Mouse (Mus musculus) heart, adult 18-20 months (tissue): ENCODE results near the gene 4930502E18Rik. TPM values are rescaled to one million over a fixed set of nuclear protein-coding genes. Genes with fewer than 3 reads are reported as not detected.
"Not testable (repeated sequence)": the region's sequence is repeated elsewhere in the genome, so short reads cannot be mapped to it uniquely, and the experiment has no call there.

ENCODE experiments used
- DNase-seq, 2 experiments: peaks; one replicate each; pipeline ENCODE4 v3.0.0; 2021 to 2022; ENCODE audit warnings: mixed read lengths in 1 of 2
- long read RNA-seq, 2 experiments: library from polyadenylated mRNA; stranded (forward); transcript quantifications; one replicate each; pipeline ENCODE4 v2.0.0; 2021
- total RNA-seq, 2 experiments: library from RNA; stranded (reverse); gene quantifications; 2 replicates each; pipeline ENCODE4 v1.2.3; 2021

4930502E18Rik gene
- total RNA-seq: not detected
- long read RNA-seq, experiment 1: 0 reads
- long read RNA-seq, experiment 2: 0 reads

DNA sequence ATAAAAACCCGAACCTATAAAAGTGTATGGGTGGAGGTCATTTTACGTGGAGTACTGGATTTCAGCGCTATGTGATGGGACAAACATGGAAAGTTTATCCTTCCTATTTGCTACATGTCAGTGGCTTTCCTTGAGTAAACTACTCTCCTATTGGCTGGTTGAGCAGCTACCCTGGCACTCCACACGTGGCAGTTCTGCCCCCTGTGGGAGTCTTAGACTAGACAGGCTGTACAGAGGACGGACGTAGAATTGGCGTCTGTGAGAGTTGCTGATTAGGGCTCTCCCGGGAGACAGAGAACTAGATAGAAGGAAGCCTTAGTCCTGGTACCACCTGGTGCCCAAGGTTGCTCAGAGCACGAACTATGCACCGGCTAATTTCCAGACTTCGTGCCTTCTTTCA, at the start of gene 4930502E18Rik:
4930502E18Rik (plus strand) TSS at position 231 of the 400 bp plus-strand sequence.
- no peak for DNase-seq

DNA sequence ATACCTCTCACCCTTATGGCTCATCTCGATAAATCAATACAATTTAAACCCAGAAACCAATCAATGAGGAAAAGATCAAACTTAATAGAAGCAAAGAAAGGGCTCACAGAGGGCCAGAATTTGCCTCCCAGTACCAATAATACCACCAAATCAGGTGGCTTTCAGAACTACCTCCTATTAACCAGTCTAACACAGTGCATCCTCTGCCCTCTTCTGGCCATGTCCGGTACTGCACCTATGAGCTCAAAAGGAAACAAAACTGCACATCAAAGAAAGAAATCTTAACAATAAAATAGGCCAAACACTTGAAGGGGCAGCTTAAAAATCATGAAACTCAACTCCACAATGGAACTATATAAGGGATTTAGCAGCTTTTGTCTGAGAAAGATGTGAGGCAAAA, 47.7 kb upstream of the 4930502E18Rik start:
- DNase-seq: peak; percentile 42 to 85

DNA sequence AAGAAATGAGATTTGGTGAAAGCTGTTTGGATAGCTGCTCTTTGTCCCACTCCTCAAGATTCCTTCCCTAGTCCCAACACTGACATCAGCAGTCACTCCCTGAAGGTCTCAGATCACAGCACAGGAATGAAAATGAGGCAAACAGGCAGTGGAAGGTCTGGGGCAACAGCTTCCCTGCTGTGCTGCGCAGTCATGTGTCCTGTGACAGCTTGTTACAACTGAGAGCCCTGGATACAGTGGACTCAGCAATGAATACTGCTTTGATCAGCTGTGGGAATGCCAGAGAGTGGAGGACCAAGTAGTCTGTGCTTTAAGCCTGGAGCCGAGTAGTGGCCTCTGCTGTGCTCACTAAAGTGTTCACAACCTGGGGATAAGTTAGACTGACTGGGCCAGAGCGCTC, 42.0 kb upstream of the 4930502E18Rik start:
- DNase-seq: not testable (repeated sequence)

DNA sequence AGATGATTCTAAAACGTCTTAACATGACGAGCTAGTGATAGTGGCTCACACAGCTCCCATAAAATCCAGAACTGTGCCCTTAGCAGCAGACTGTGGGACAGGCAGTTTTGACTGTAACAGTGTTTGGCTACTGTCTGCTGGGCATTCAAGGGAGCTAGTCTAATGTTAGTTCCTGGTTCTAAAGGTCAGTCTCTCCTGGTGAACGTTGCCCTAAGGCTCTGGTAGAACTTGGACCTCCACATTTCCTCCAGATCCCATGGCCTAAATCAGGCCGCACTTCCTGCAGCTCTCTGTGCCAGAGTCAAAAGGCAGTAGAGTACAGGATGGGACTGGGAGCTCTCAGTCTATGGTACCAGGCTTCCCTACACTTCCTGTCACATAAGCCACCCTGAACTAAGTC, 40.0 kb upstream of the 4930502E18Rik start:
- DNase-seq: not testable (repeated sequence)

DNA sequence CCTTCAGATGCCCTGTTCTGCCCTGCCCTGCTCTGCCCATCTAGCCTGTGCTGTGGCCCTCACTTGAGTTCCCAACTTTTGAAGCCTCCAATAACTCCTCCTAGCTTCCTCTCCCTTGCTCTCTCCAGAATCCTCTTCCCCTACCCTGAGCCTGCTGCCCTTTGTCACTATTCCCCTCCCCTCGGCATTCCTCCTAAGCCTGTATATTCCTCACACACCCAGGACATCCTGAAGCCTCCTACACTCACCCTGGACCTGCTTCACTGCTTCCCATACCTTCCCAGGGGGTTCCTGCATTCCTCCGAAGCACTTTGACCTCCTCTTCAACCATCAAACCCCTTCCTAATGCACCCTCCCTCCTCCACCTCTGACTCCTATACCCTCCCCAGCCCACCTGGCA, 32.6 kb upstream of the 4930502E18Rik start:
- no peak for DNase-seq

DNA sequence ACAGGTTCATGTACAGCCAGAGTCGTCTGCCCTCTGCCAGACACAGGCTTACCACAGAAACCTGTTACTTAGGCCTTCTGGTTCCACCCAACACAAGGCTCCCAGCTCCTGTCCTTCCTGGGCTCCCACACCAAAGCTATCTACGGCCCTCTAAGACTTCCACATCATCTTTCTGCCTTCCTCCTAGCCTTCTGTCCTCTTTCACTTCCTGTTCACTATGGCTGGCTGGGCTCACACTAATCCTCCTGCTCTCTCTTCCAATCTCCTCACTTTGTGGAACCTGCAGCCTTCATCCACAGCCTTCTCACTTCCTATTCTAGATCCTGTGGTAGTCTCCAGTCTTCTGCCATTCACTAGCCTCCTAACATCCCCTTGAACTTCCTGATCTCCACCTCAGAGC, 31.5 kb upstream of the 4930502E18Rik start:
- DNase-seq: no peak

DNA sequence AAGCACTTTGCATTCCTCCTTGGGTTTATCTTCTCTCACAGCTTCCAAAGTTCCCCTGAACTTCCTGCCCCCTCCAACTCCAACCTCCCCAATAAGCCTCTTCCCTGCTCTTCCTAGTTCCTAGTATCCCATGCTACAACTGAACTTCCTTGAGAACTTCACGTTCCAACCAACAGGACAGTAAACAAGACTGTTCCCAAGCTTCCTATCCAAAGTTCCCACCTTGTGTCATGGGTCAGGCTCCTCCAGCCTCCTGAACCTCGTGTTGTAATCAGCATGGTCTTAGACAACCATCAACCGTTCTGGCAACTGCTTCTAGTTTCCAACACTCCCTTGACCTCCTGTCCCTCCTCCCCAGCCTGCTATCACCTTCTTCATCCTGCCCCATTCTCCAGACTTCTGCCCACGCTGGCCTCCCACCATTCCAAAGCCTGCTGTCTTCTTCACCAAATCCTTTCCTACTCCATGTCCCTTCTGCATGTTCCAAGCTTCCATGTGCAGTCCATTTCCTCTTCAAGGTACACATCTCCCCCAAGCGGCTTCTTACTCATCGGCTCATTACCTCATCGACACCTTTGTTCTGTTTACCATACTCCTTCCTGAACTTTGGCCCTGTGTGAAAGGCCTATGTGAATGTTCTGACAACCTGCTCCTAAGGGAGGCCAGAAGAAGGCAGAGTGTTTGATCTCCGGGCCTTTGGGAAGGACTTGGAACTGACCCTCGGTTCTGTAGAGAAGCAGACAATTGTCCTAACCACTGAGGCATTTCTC, 30.4 kb upstream of the 4930502E18Rik start:
- no peak for DNase-seq

DNA sequence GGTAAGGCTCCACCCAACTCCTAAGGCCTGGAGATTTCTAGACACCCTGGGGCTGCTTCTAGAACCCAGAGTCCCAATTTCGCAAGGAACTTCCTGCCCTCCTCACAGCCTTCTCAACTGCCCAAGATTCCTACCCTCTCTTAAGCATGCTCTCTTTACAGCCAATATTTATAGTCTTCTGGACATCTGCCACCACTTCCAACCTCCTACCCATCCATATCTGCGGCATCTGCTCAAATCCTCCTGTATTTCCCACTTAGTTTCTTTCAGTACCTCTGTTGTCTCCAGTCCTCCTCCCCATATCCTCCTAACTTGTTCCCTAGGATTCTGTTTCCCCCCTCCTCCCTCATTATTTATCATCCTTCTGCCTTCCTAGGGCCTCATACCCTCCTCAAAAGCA, 25.4 kb upstream of the 4930502E18Rik start:
- no peak for DNase-seq

DNA sequence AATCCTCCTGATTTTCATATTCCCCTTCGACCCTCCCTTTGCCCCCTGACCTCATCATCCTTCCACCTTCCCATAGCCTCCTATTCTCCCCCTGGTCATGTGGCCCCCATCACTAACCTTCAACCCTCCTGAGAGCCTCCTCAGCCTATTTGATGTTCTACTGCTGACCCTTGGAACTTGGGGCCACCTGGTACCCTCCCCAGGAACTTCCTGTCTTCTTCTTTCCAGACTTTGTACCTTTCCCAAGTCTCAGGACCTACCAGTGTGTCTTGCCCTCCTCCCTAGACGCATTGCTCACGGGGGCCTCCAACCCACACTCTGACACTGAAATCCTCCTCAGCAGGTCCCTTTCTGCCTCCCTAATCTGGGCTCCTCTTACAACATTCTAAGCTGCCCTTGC, 22.0 kb upstream of the 4930502E18Rik start:
- DNase-seq: no peak

DNA sequence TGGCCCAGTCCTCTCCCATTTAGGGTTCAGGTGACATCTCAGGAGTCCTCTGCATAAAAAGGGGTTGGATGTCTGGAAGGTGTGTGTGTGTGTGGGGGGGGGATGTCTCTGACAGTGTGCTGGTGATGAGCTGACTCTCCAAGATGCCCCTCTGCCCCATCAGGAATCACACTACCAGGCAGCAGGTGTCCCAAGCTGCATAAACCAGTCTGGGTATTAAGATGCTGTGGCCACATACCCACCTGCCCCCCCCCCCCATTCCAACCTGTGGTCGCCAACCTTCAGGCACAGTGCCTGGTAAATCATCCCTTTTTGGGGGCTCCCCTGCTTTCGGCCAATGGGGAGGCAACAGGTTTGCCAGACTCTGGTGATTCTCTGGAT, 8.7 kb upstream of the 4930502E18Rik start:
- DNase-seq: no peak

DNA sequence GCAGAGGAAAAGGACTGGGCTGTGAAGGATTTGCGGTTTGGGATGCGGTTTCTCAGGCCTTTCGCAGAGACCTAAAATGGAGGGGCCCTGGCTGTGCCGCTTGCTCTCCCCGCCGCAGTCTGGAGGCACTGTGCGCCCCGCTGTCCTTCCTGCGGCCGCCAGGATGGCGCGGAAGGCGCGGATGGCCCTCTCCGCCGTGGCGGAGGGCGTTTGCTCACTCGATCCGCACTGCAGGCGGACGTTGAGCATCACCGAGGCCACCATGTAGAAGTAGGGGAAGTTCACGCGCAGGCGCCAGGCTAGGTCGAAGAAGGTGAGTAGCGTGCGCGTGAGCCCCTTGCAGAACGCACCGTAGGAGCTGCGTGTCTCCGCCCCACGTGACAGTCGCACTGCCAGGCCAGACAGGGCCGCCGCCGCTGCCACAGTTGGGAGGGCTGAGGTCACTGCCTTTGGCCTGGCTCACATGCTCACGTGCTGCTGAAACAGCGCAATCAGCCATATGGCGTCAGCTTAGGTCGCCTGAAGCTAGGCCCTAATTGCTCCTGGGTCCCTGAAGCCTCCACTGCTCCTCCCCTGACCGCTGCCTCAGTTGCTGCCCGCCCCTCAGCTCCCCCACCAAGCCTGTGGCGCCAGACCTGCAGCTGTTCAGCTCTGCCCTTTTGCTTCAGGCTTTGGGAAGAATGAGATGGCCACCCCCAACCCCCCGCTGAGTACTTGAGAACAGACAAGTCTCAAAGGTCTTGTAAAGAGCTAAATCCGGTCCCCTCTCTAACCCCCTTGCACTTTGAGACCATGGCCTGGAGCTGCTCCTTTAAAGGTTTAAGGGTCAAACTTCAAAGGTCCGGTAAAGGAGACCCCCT, 8.1 kb upstream of the 4930502E18Rik start:
- DNase-seq: peak; percentile 36 to 48

DNA sequence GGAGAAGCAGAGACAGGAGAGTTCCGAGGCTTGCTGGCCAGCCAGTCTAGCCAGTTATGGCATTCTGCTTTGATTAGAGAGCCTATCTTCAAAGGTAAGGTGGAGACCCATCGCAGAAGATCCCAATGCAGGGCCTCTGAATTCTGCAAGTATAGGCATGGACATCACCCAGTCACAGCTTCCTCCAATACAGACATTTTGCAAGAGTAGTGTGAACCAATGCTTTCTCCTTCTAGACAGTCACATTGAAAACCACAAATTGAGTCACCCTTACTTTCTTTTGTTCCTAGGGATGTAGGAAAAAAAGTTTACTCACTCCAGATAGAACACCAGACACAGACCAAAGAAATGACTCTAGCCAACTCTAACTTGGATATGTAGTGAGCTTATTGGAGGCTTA, 4.3 kb downstream of the 4930502E18Rik start:
- DNase-seq: no peak

DNA sequence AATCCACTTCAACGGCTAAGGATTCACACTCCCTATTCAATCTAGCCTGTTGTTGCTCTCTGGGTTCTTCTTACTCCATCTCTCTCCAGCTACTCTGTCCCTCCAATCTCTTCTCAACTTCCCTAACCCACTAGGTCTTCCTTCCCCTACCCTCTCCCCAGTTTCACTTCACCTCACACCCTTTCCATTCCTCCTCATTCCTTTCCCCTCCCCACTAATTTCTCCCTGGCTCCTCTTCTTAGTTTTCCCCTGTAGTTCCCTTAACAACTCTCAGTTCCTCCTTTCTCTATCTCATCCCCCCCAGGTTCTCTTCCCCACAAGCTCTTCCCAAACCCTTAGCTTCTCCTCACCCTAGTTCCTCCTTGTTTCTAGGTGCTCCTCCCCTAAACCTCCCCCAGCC, 28.2 kb downstream of the 4930502E18Rik start:
- DNase-seq: peak in 1 of 2 experiments; percentile 12

DNA sequence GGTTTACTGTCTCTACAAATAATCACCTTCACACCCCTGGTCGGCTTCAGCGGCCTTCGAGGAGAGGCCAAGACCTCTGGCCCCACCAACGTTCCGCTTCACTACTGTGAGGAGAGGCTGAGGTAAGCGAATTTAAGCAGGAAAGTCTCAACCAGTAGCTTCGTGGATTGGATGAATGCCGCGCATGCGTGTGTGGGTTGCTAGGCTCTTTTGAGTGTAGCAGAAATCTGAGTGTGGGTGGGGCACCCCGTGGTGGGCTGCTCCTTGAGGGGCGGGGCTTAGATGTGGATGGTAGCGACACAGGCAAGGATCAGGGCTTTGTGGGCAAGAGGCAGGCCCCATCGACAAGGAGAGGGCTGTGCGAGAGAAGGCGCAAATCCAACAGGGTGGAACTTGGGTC, 33.1 kb downstream of the 4930502E18Rik start, which contains the start of gene 1700013H16Rik:
1700013H16Rik (minus strand) TSS at position 96 of the 400 bp plus-strand sequence.
- DNase-seq: no peak

DNA sequence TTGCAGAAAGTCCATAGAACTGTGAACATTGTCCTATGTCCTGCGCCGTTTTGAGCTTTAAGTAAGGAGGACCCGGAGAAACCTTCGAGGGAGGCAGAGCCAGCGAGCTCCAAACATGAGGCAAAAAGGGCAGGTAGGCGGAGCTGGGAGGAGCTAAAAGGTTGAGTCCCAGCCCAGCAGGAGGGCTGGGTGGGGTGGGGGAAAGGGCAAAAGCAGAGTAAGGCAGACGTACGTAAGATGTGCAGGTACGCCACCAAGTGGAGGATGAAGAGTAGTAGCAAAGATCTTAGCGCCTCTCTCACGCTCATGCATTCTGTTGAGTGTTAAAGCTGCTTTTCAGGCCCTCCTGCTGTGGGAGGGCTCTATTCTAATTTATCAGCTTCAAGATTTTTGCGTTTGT, 51.6 kb downstream of the 4930502E18Rik start, which contains the start of gene Zfp36l3:
Zfp36l3 (minus strand) TSS at position 119 of the 400 bp plus-strand sequence.
- DNase-seq: no peak

Other genes with a start within 250 kb of the 4930502E18Rik start
- gene Rtl8c, start 116.8 kb upstream of the 4930502E18Rik start, total RNA-seq: 10 to 100 TPM; 19.4 to 22.9 TPM
- gene Gm14597, start 115.8 kb upstream of the 4930502E18Rik start, total RNA-seq: not detected
- gene Rtl8a, start 81.1 kb upstream of the 4930502E18Rik start, total RNA-seq: 100 to 1,000 TPM; 139 to 164 TPM
- 100 to 1,000 TPM in 1 of 2 experiments, 10 to 100 TPM in 1; 89.7 to 125 TPM for gene Rtl8b, start 54.4 kb upstream of the 4930502E18Rik start, total RNA-seq
- gene 1700013H16Rik, start 33.0 kb downstream of the 4930502E18Rik start, total RNA-seq: not detected
- gene Zfp36l3, start 51.6 kb downstream of the 4930502E18Rik start, total RNA-seq: not detected
- gene Xlr, start 72.9 kb downstream of the 4930502E18Rik start, total RNA-seq: 1 to 10 TPM in 1 of 2 experiments, under 1 TPM in 1; 0.99 to 1.4 TPM